Mouse (Mus musculus) forebrain, embryonic 12.5 days (tissue): ENCODE data around the gene Tspan10. TPM values are rescaled to one million over a fixed set of nuclear protein-coding genes. Genes with fewer than 3 reads are reported as not detected.
A peak's percentile ranks its signal among the peaks of the same experiment; 100 is the strongest.

Experiments
- ATAC-seq: fragments of 200-750 bp; cut with Nextera tagmentation; 2 replicates; pipeline ENCODE4 v1.8.0; 2017; ENCODE audit warnings: moderate TSS enrichment; ENCODE audit not compliant: low FRiP score
- H3K27ac ChIP-seq: fragments of 300-500 bp; sonication (generic); 2 replicates; pipeline ENCODE4 v1.5.1; 2016; ENCODE audit warnings: mild to moderate bottlenecking
- H3K27me3 ChIP-seq: fragments of 300-500 bp; sonication (generic); 2 replicates; pipeline ENCODE4 v1.6.1; 2016; ENCODE audit warnings: mild to moderate bottlenecking
- H3K36me3 ChIP-seq: fragments of 300-500 bp; sonication (generic); replicated peaks from 2 replicates; pipeline ENCODE4 v1.6.1; 2016; ENCODE audit warnings: mild to moderate bottlenecking
- H3K4me1 ChIP-seq: fragments of 300-500 bp; sonication (generic); 2 replicates; pipeline ENCODE4 v1.6.1; 2016
- H3K4me2 ChIP-seq: fragments of 300-500 bp; sonication (generic); 2 replicates; pipeline ENCODE4 v1.6.1; 2016; ENCODE audit warnings: mild to moderate bottlenecking, moderate library complexity
- H3K4me3 ChIP-seq: fragments of 300-500 bp; sonication (generic); replicated peaks from 2 replicates; pipeline ENCODE4 v1.5.1; 2016; ENCODE audit warnings: mild to moderate bottlenecking
- H3K9ac ChIP-seq: fragments of 300-500 bp; sonication (generic); 2 replicates; pipeline ENCODE4 v1.6.1; 2016; ENCODE audit warnings: mild to moderate bottlenecking
- H3K9me3 ChIP-seq: fragments of 300-500 bp; sonication (generic); 2 replicates; pipeline ENCODE4 v1.6.1; 2016
- WGBS: fragments of 180-500 bp; shearing (Covaris S2); methylation state at CpG from one replicate; pipeline ENCODE4 v1.1.7; 2016; 5-methylcytosine and 5-hydroxymethylcytosine counted together
- polyA plus RNA-seq: library from polyadenylated mRNA; unstranded; fragments of >200 nt; fragmentation: Nextera tagmentation; extraction: Ambion mirVana; gene quantifications from 2 replicates; pipeline ENCODE4 v1.2.1, GENCODE M21; 2016

The Tspan10 gene
- polyA plus RNA-seq, 1 experiment from 2014 or later, result 0.18 TPM

- Histone ChIP-seq H3K4me1 (peaks cover 52% of the 10 kb centered on the region), H3K27ac (no peak overlapping the region), H3K36me3 (peaks cover 45% of the 10 kb centered on the region), H3K4me3 (no peak overlapping the region), H3K4me2 (no peak overlapping the region), H3K9me3 (no peaks in the 10 kb centered on the region), H3K27me3 (no peaks in the 10 kb centered on the region), H3K9ac (no peak overlapping the region)
- ATAC-seq, result no peak
- WGBS, result 76% methylated on average over 4 of the region's 4 CpGs
Measured at GRCm38 (mm10) chr11:120488516-120488915, 46.1 kb downstream of the Tspan10 start.

GRCm38 (mm10) chr11:120489054-120489761, 46.8 kb downstream of the Tspan10 start:
- H3K9ac ChIP-seq, result no peak overlapping the region
- H3K27ac ChIP-seq, result no peak overlapping the region
- no peak overlapping the region for H3K4me2 ChIP-seq
- 64% methylated on average over 4 of the region's 4 CpGs for WGBS
- peaks cover 44% of the 10 kb centered on the region for H3K36me3 ChIP-seq
- no peaks in the 10 kb centered on the region for H3K27me3 ChIP-seq
- no peak overlapping the region for H3K4me3 ChIP-seq
- ATAC-seq, result 0 out of 2 replicates have a peak, but pooled peaks have one; percentile 1
- H3K9me3 ChIP-seq, result no peaks in the 10 kb centered on the region
- H3K4me1 ChIP-seq, result peaks cover 49% of the 10 kb centered on the region

GRCm38 (mm10) chr11:120490291-120491046, 48.0 kb downstream of the Tspan10 start:
- 0 out of 2 replicates have a peak overlapping the region, but pooled peaks have one; percentile 91 for H3K4me3 ChIP-seq
- H3K4me2 ChIP-seq, result peak overlapping the region; percentile 81
- no peak for ATAC-seq
- 30% methylated on average over 4 of the region's 4 CpGs for WGBS
- H3K4me1 ChIP-seq, result peaks cover 41% of the 10 kb centered on the region
- H3K36me3 ChIP-seq, result peaks cover 56% of the 10 kb centered on the region
- no peaks in the 10 kb centered on the region for H3K9me3 ChIP-seq
- peak overlapping the region; percentile 90; the same call in 1 of the 2 replicates for H3K9ac ChIP-seq
- peak overlapping the region; percentile 85 for H3K27ac ChIP-seq
- no peaks in the 10 kb centered on the region for H3K27me3 ChIP-seq

- peak; percentile 88 for ATAC-seq
Measured at GRCm38 (mm10) chr11:120491317-120492023, 49.0 kb downstream of the Tspan10 start, which contains the start of gene Slc25a10. Gene Slc25a10, plus strand, starts transcription at chr11:120491840.

GRCm38 (mm10) chr11:120492024-120492877, 49.8 kb downstream of the Tspan10 start:
- peak; percentile 9; the same call in 1 of the 2 replicates for ATAC-seq
- Histone ChIP-seq H3K4me2 (peak overlapping the region; percentile 81), H3K4me3 (peak overlapping the region; percentile 91), H3K27ac (peak overlapping the region; percentile 85), H3K4me1 (peaks cover 35% of the 10 kb centered on the region), H3K9me3 (no peaks in the 10 kb centered on the region), H3K9ac (peak overlapping the region; percentile 90), H3K27me3 (no peaks in the 10 kb centered on the region), H3K36me3 (peaks cover 57% of the 10 kb centered on the region)
- WGBS, result under 1% methylated on average over 48 of the region's 48 CpGs

More at GRCm38 (mm10) chr11:120491317-120492023, 49.0 kb downstream of the Tspan10 start, which contains the start of gene Slc25a10:
- peak within 1 kb of the TSS; percentile 90 for H3K9ac ChIP-seq
- H3K4me3 ChIP-seq, result peak within 1 kb of the TSS; percentile 91
- H3K36me3 ChIP-seq, result peaks cover 57% of the 10 kb centered on the region
- H3K4me1 ChIP-seq, result peaks cover 35% of the 10 kb centered on the region
- no peaks in the 10 kb centered on the region for H3K27me3 ChIP-seq
- peak within 1 kb of the TSS; percentile 81 for H3K4me2 ChIP-seq
- H3K27ac ChIP-seq, result peak within 1 kb of the TSS; percentile 85
- WGBS, result under 1% methylated on average over 35 of the region's 35 CpGs
- H3K9me3 ChIP-seq, result no peaks in the 10 kb centered on the region

GRCm38 (mm10) chr11:120492878-120493203, 50.4 kb downstream of the Tspan10 start:
- H3K36me3 ChIP-seq, result peaks cover 57% of the 10 kb centered on the region
- peak overlapping the region; percentile 90 for H3K9ac ChIP-seq
- peak overlapping the region; percentile 91 for H3K4me3 ChIP-seq
- H3K4me2 ChIP-seq, result peak overlapping the region; percentile 81
- peaks cover 35% of the 10 kb centered on the region for H3K4me1 ChIP-seq
- H3K27me3 ChIP-seq, result no peaks in the 10 kb centered on the region
- 26% methylated on average over 3 of the region's 3 CpGs for WGBS
- H3K9me3 ChIP-seq, result no peaks in the 10 kb centered on the region
- 0 out of 2 replicates have a peak overlapping the region, but pooled peaks have one; percentile 32 for H3K27ac ChIP-seq
- ATAC-seq, result no peak

- H3K4me3 ChIP-seq, result peak overlapping the region; percentile 91
- peak overlapping the region; percentile 81 for H3K4me2 ChIP-seq
- H3K9ac ChIP-seq, result peak overlapping the region; percentile 90
- H3K4me1 ChIP-seq, result peaks cover 35% of the 10 kb centered on the region
- H3K27me3 ChIP-seq, result no peaks in the 10 kb centered on the region
- no peak overlapping the region for H3K27ac ChIP-seq
- peaks cover 57% of the 10 kb centered on the region for H3K36me3 ChIP-seq
- ATAC-seq, result no peak
- no peaks in the 10 kb centered on the region for H3K9me3 ChIP-seq
- 60% methylated on average over 3 of the region's 3 CpGs for WGBS
Measured at GRCm38 (mm10) chr11:120493351-120493750, 50.9 kb downstream of the Tspan10 start.

- Histone ChIP-seq H3K9ac (no peak overlapping the region), H3K27me3 (no peaks in the 10 kb centered on the region), H3K9me3 (no peaks in the 10 kb centered on the region), H3K4me1 (peaks cover 35% of the 10 kb centered on the region), H3K4me2 (peak overlapping the region; percentile 81), H3K4me3 (no peak overlapping the region), H3K27ac (no peak overlapping the region), H3K36me3 (peaks cover 57% of the 10 kb centered on the region)
- no peak for ATAC-seq
- WGBS, result 88% methylated on average over 3 of the region's 3 CpGs
Measured at GRCm38 (mm10) chr11:120493911-120494310, 51.5 kb downstream of the Tspan10 start.

Other genes with a start within 250 kb of the Tspan10 start
- gene Bahcc1, start 209.7 kb upstream of the Tspan10 start, polyA plus RNA-seq, result 23.5 and 24.0 TPM in 2 replicates
- 2,923 and 2,975 TPM in 2 replicates for gene Actg1, start 94.1 kb upstream of the Tspan10 start, polyA plus RNA-seq
- 0.82 and 0.91 TPM in 2 replicates for gene Fscn2, start 81.1 kb upstream of the Tspan10 start, polyA plus RNA-seq
- gene Faap100, start 63.9 kb upstream of the Tspan10 start, polyA plus RNA-seq, result 47.3 and 47.4 TPM in 2 replicates
- gene Nploc4, start 4.9 kb upstream of the Tspan10 start, polyA plus RNA-seq, result 49.2 and 50.8 TPM in 2 replicates
- 0.17 and 0.38 TPM in 2 replicates for gene Pde6g, start 10.9 kb downstream of the Tspan10 start, polyA plus RNA-seq
- 8.6 and 10.9 TPM in 2 replicates for gene Oxld1, start 15.4 kb downstream of the Tspan10 start, polyA plus RNA-seq
- gene Ccdc137, start 15.5 kb downstream of the Tspan10 start, polyA plus RNA-seq, result 34.5 and 35.4 TPM in 2 replicates
- gene Arl16, start 25.0 kb downstream of the Tspan10 start, polyA plus RNA-seq, result 48.2 and 50.1 TPM in 2 replicates
- gene Mrpl12, start 42.0 kb downstream of the Tspan10 start, polyA plus RNA-seq, result 130 and 135 TPM in 2 replicates
- gene Slc25a10, start 49.2 kb downstream of the Tspan10 start, polyA plus RNA-seq, result 43.4 and 46.0 TPM in 2 replicates
- 0.09 TPM in 1 of 2 replicates, not detected in the other for gene Gcgr, start 88.1 kb downstream of the Tspan10 start, polyA plus RNA-seq
- gene Mcrip1, start 107.1 kb downstream of the Tspan10 start, polyA plus RNA-seq, result 209 and 214 TPM in 2 replicates
- not detected in 2 replicates for gene Ppp1r27, start 108.5 kb downstream of the Tspan10 start, polyA plus RNA-seq
- gene P4hb, start 130.6 kb downstream of the Tspan10 start, polyA plus RNA-seq, result 334 and 362 TPM in 2 replicates
- 496 and 513 TPM in 2 replicates for gene Arhgdia, start 139.0 kb downstream of the Tspan10 start, polyA plus RNA-seq
- 561 and 697 TPM in 2 replicates for gene Alyref, start 155.7 kb downstream of the Tspan10 start, polyA plus RNA-seq
- gene Anapc11, start 155.8 kb downstream of the Tspan10 start, polyA plus RNA-seq, result 179 and 186 TPM in 2 replicates
- gene Npb, start 165.8 kb downstream of the Tspan10 start, polyA plus RNA-seq, result 0.40 TPM in 1 of 2 replicates, not detected in the other
- 139 and 142 TPM in 2 replicates for gene Pcyt2, start 175.3 kb downstream of the Tspan10 start, polyA plus RNA-seq
- 43.1 and 43.3 TPM in 2 replicates for gene Sirt7, start 182.6 kb downstream of the Tspan10 start, polyA plus RNA-seq
- 30.9 and 32.9 TPM in 2 replicates for gene Mafg, start 191.0 kb downstream of the Tspan10 start, polyA plus RNA-seq
- gene Pycr1, start 201.1 kb downstream of the Tspan10 start, polyA plus RNA-seq, result 32.5 and 32.8 TPM in 2 replicates
- not detected in 2 replicates for gene Myadml2, start 205.5 kb downstream of the Tspan10 start, polyA plus RNA-seq
- gene Notum, start 218.5 kb downstream of the Tspan10 start, polyA plus RNA-seq, result 0.13 and 0.49 TPM in 2 replicates
- 132 and 145 TPM in 2 replicates for gene Aspscr1, start 230.3 kb downstream of the Tspan10 start, polyA plus RNA-seq